Mouse (Mus musculus) lung, adult 2 months (tissue): ENCODE data around the gene Lgi2. TPM values are rescaled to one million over a fixed set of nuclear protein-coding genes. Genes with fewer than 3 reads are reported as not detected.

ENCODE experiments used
- DNase-seq: peaks from one replicate; pipeline ENCODE4 v3.0.0; 2022
- H3K4me1 ChIP-seq: fragments of 200-500 bp; 2 replicates; pipeline ENCODE4 v1.6.1; 2011; ENCODE audit warnings: low read length; ENCODE audit not compliant: control insufficient read depth, insufficient read depth
- H3K4me3 ChIP-seq: fragments of 200-500 bp; replicated peaks from 2 replicates; pipeline ENCODE3; 2011; ENCODE audit warnings: low read depth, mild to moderate bottlenecking, control low read depth, low read length; ENCODE audit errors: extremely low read depth
- CTCF ChIP-seq: fragments of 200-500 bp; IDR thresholded peaks from 2 replicates; pipeline ENCODE4 v1.5.1; 2011; ENCODE audit warnings: mild to moderate bottlenecking, low read length, control low read depth; ENCODE audit not compliant: insufficient read depth
- POLR2A ChIP-seq: fragments of 200-500 bp; IDR thresholded peaks from 2 replicates; pipeline ENCODE4 v1.6.1; 2011; ENCODE audit warnings: low read depth, mild to moderate bottlenecking, control low read depth, low read length, borderline replicate concordance; ENCODE audit errors: extremely low read depth
- WGBS: fragments of 180-500 bp; shearing (Covaris S2); methylation state at CpG from one replicate; pipeline ENCODE4 v1.1.7; 2018; 5-methylcytosine and 5-hydroxymethylcytosine counted together
- polyA plus RNA-seq: library from polyadenylated mRNA; depleted of rRNA; stranded (reverse); fragments of >200 nt; gene quantifications from 2 replicates; pipeline ENCODE4 v1.2.3, GENCODE M21; 2012; rRNA removed

The Lgi2 gene
- polyA plus RNA-seq, 1 experiment = 2.0 TPM

GRCm38 (mm10) chr5:52516072-52516476, 50.2 kb downstream of the Lgi2 start:
- 27% methylated on average over 21 of the region's 21 CpGs for WGBS
- no peak for TF ChIP-seq CTCF
- no peak for TF ChIP-seq POLR2A
- H3K4me3 ChIP-seq = no peak overlapping the region
- no peaks in the 10 kb centered on the region; the same call in 1 of the 2 replicates for H3K4me1 ChIP-seq
- no peak for DNase-seq

GRCm38 (mm10) chr5:52515246-52516021, 50.8 kb downstream of the Lgi2 start:
- no peaks in the 10 kb centered on the region; the same call in 1 of the 2 replicates for H3K4me1 ChIP-seq
- no peak overlapping the region for H3K4me3 ChIP-seq
- DNase-seq = peak; percentile 65
- WGBS = 27% methylated on average over 22 of the region's 22 CpGs
- TF ChIP-seq POLR2A = no peak
- peak; percentile 62 for TF ChIP-seq CTCF

- WGBS = 38% methylated on average over 3 of the region's 3 CpGs
- TF ChIP-seq POLR2A (no peak), CTCF (no peak)
- no peak for DNase-seq
- no peaks in the 10 kb centered on the region; the same call in 1 of the 2 replicates for H3K4me1 ChIP-seq
- H3K4me3 ChIP-seq = no peak overlapping the region
Observed at GRCm38 (mm10) chr5:52511089-52511488, 55.2 kb downstream of the Lgi2 start.

- no peak for DNase-seq
- WGBS = 68% methylated on average over 6 of the region's 6 CpGs
- Histone ChIP-seq H3K4me1 (no peaks in the 10 kb centered on the region), H3K4me3 (no peak overlapping the region)
- TF ChIP-seq POLR2A (no peak), CTCF (no peak)
Observed at GRCm38 (mm10) chr5:52509416-52509815, 56.8 kb downstream of the Lgi2 start.

DNA sequence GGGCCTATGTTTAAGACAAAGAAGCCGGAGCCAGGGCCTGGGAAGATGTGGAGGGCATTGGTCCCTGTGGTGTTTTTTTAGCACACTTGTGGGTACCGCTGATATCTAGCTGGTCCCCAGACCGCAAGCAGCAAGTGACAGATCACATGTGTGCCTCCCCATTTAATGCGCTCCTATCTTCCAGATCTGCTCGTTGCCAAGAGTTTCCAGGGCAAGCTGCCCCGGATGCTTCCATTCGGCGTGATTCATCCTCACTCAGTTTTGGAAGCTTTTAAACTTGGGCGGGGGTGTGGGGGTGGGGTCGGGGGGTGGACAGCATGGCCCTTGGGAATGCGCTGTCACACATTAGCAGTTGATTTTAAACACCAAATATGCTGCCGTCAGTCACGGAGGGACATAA, 61.6 kb downstream of the Lgi2 start:
- no peak for DNase-seq
- Histone ChIP-seq H3K4me1 (no peaks in the 10 kb centered on the region), H3K4me3 (no peak overlapping the region)
- no peak for TF ChIP-seq CTCF
- no peak for TF ChIP-seq POLR2A
- 69% methylated on average over 13 of the region's 13 CpGs for WGBS

GRCm38 (mm10) chr5:52504148-52504547, 62.1 kb downstream of the Lgi2 start:
- no peak for DNase-seq
- TF ChIP-seq CTCF (no peak), POLR2A (no peak)
- Histone ChIP-seq H3K4me3 (no peak overlapping the region), H3K4me1 (no peaks in the 10 kb centered on the region)
- WGBS = 86% methylated on average over 11 of the region's 11 CpGs

- Histone ChIP-seq H3K4me3 (no peak overlapping the region), H3K4me1 (no peaks in the 10 kb centered on the region)
- WGBS = 33% methylated on average over 13 of the region's 14 CpGs
- no peak for TF ChIP-seq POLR2A
- no peak for TF ChIP-seq CTCF
- DNase-seq = no peak
Observed at GRCm38 (mm10) chr5:52495671-52496070, 70.6 kb downstream of the Lgi2 start.

DNA sequence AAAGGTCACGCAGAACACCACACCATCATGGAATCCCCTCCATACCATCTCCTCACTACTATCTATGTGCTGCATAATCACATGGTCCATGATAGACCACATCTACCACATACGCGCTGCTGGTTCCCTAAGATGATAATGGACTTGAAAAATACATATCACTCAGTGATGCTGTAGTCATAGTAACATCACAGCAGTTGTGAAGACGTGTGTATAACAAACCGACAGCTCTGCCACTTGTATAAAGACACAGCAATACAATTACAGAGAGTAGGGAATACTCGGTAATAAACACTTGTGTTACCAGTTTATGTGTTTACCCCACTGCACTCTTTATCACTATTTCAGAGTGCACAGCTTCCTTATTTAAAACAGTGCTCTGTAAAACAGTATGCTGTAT, 74.8 kb downstream of the Lgi2 start:
- WGBS = 87% methylated on average over 6 of the region's 6 CpGs

DNA sequence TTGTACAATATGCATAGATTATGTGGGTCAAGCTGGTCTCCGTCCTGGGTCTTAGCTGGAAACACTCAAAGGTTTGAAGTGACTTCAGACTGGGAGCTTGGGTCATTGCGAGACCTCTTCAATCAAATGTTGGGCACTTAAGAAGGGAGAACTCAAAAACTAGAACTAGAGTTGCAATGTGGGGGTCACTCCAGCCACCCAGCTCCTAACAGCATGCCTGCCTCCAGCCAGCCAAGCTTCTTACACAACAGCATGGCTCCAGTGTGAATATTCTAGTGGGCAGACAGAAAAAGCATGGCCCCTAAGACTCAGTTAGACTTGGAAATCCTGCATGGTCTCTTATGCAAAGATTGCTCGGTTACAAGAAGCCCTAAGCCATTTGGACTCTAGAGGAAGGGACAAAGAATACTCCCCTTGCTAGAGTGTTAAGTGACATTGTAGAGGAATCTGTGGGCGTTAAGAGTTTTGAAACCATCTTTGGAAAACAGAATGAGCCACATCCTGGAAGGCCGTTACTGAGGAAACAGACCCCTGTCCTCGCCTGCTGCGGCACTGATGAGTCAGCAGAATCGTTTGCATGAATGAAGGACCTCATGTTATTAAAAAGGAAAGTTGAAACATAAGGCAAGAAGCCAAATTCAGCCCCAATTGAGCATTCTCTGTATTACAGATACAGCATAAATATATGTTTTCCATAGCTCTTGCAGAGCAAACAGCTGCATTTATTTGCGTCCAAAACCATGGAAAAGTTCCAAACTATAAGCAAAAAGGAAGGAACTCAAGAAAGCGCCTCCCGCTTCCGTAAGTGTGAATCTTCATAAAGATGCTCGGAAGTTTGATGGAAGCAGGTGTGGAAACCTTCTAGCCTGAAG, 78.5 kb downstream of the Lgi2 start:
- no peak for DNase-seq
- H3K4me3 ChIP-seq = no peak overlapping the region
- H3K4me1 ChIP-seq = no peaks in the 10 kb centered on the region
- WGBS = 48% methylated on average over 13 of the region's 13 CpGs
- TF ChIP-seq POLR2A = no peak
- no peak for TF ChIP-seq CTCF

More for the DNA sequence above, 74.8 kb downstream of the Lgi2 start:
- Histone ChIP-seq H3K4me3 (no peak overlapping the region), H3K4me1 (no peaks in the 10 kb centered on the region)
- TF ChIP-seq CTCF (no peak), POLR2A (no peak)
- no peak for DNase-seq

Other genes starting within 250 kb of the Lgi2 start
- 293 and 326 TPM in 2 replicates for gene Sod3, start 202.7 kb downstream of the Lgi2 start, polyA plus RNA-seq
- gene Ccdc149, start 94.9 kb downstream of the Lgi2 start, polyA plus RNA-seq = 2.3 and 2.5 TPM in 2 replicates
- 4.8 and 7.2 TPM in 2 replicates for gene Sepsecs, start 103.2 kb upstream of the Lgi2 start, polyA plus RNA-seq
- 72.4 and 115 TPM in 2 replicates for gene Pi4k2b, start 175.1 kb upstream of the Lgi2 start, polyA plus RNA-seq
- 4.8 and 7.2 TPM in 2 replicates for gene Zcchc4, start 208.9 kb upstream of the Lgi2 start, polyA plus RNA-seq